Mouse (Mus musculus) G1E (cell line): ENCODE measurements around the gene Ttll8.

ENCODE experiments used
- CTCF ChIP-seq: IDR thresholded peaks from 2 replicates; pipeline ENCODE4 v1.5.1; 2012; ENCODE audit warnings: low read depth, low read length, inconsistent platforms, mixed read lengths
- GATA1 ChIP-seq: IDR thresholded peaks from 2 replicates; pipeline ENCODE4 v1.6.1; 2012; ENCODE audit warnings: borderline replicate concordance, low read length, inconsistent platforms, mixed read lengths
- GATA2 ChIP-seq: IDR thresholded peaks from 2 replicates; pipeline ENCODE4 v1.6.1; 2012; ENCODE audit warnings: low read depth, low read length, inconsistent platforms, borderline replicate concordance
- POLR2AphosphoS5 ChIP-seq: IDR thresholded peaks from 2 replicates; pipeline ENCODE4 v1.6.1; 2012; ENCODE audit warnings: low read depth, low read length, inconsistent platforms; ENCODE audit not compliant: insufficient replicate concordance
- TAL1 ChIP-seq: conservative IDR thresholded peaks from 2 replicates; pipeline ENCODE4 v1.6.1; 2012; ENCODE audit warnings: low read depth, low read length, inconsistent platforms, mixed read lengths

DNA sequence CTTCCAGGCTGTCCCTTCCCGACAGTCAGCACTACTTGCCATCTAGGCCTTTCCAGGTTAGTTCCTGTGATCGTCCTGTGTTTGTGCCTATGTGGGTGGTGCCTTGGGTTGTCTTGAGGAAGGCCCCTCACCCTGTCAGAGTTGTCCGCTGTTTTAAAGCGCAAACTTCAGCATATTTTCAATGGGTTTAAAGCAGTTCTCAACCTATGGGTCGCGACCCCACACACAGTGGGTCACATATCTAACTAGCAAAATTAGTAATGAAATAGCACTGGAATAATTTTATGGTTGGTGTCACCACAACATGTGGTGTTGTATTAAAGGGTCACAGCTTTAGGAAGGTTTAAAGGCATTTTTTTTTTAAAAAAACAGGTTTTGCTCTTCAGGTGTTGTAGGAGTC is 1.1 kb upstream of the Ttll8 start:
- TF ChIP-seq GATA1 (no peak), CTCF (no peak), POLR2AphosphoS5 (no peak), TAL1 (no peak), GATA2 (no peak)
